ENCODE assay signal across 8 mouse cellular contexts in genomic region chrX:72022750-72023398, GRCm38 (mm10). TPM values are rescaled to one million over a fixed set of nuclear protein-coding genes. Genes with fewer than 3 reads are reported as not detected.
DNase-seq lines count a peak whose midpoint lies in the region; ATAC-seq and TF ChIP-seq lines count a peak whose summit lies in the region.

No protein-coding gene starts in this region.

- 39% methylated on average over 10 of the region's 10 CpGs for WGBS in intestine, embryonic 14.5 days
- WGBS in intestine, embryonic 16.5 days = 42% methylated on average over 10 of the region's 10 CpGs
- 46% methylated on average over 10 of the region's 10 CpGs for WGBS in neural tube, embryonic 11.5 days

- TF ChIP-seq EP300 in ES-Bruce4 (IDR thresholded peaks at IDR 0.05; ENCODE audit: insufficient read depth, low read depth, low read length) = no peak

- peak; percentile 45 for TF ChIP-seq CTCF in ES-Bruce4 (IDR thresholded peaks at IDR 0.05; ENCODE audit: low read depth, low read length)

- H3K27ac ChIP-seq in intestine, embryonic 14.5 days (ENCODE audit: low read depth) = no peak overlapping the region
- H3K27ac ChIP-seq in intestine, embryonic 16.5 days (ENCODE audit: low read length) = no peak overlapping the region
- no peak overlapping the region for H3K27ac ChIP-seq in ES-Bruce4 (ENCODE audit: insufficient read depth, low read length)
- H3K27ac ChIP-seq in neural tube, embryonic 11.5 days (ENCODE audit: low read depth, low read length) = no peak overlapping the region

- H3K9ac ChIP-seq in intestine, embryonic 14.5 days (ENCODE audit: low read length) = no peak overlapping the region
- H3K9ac ChIP-seq in intestine, embryonic 16.5 days (ENCODE audit: low read depth, low read length) = no peak overlapping the region
- no peak overlapping the region for H3K9ac ChIP-seq in ES-Bruce4 (ENCODE audit: low read depth, poor library complexity, severe bottlenecking)
- no peak overlapping the region for H3K9ac ChIP-seq in neural tube, embryonic 11.5 days (ENCODE audit: low read length)

- peak; percentile 54 for DNase-seq in intestine, embryonic 14.5 days (ENCODE audit: low spot score)
- DNase-seq in embryo, embryonic 10 days (ENCODE audit: low spot score) = peak; percentile 11
- peak; percentile 13 to 39 for DNase-seq in kidney, postnatal 4 days
- peak; percentile 56 for DNase-seq in neural tube, embryonic 11.5 days (ENCODE audit: low spot score)
- no peak for DNase-seq in c-Kit-positive CD71-positive TER-119-positive erythroid progenitor cells, embryonic 14.5 days (ENCODE audit: low spot score)
- no peak for DNase-seq in urinary bladder, postnatal 10 days (ENCODE audit: low spot score)

- H3K4me1 ChIP-seq in intestine, embryonic 14.5 days (replicated peaks; ENCODE audit: control insufficient read depth, insufficient read depth, low read length) = no peaks in the 10 kb centered on the region
- H3K4me1 ChIP-seq in intestine, embryonic 16.5 days (ENCODE audit: control insufficient read depth, insufficient read depth, low read length) = no peaks in the 10 kb centered on the region
- H3K4me1 ChIP-seq in ES-Bruce4 (ENCODE audit: control insufficient read depth, insufficient read depth, low read length) = no peaks in the 10 kb centered on the region
- no peaks in the 10 kb centered on the region for H3K4me1 ChIP-seq in neural tube, embryonic 11.5 days (ENCODE audit: control insufficient read depth, insufficient read depth, low read length)

- H3K4me3 ChIP-seq in intestine, embryonic 14.5 days (ENCODE audit: low read depth, low read length) = no peak overlapping the region
- no peak overlapping the region for H3K4me3 ChIP-seq in intestine, embryonic 16.5 days (ENCODE audit: low read length)
- H3K4me3 ChIP-seq in ES-Bruce4 (ENCODE audit: low read depth, low read length) = no peak overlapping the region
- no peak overlapping the region for H3K4me3 ChIP-seq in neural tube, embryonic 11.5 days (ENCODE audit: low read depth, low read length)

- TF ChIP-seq POLR2A in ES-Bruce4 (IDR thresholded peaks at IDR 0.05; ENCODE audit: insufficient read depth, low read length) = no peak

- H3K4me2 ChIP-seq in intestine, embryonic 14.5 days (ENCODE audit: low read length) = no peak overlapping the region
- no peak overlapping the region for H3K4me2 ChIP-seq in intestine, embryonic 16.5 days (ENCODE audit: low read depth, low read length)
- H3K4me2 ChIP-seq in neural tube, embryonic 11.5 days (ENCODE audit: low read depth) = no peak overlapping the region

- H3K36me3 ChIP-seq in intestine, embryonic 14.5 days (ENCODE audit: control insufficient read depth, insufficient read depth, low read length) = no peaks in the 10 kb centered on the region
- H3K36me3 ChIP-seq in intestine, embryonic 16.5 days (ENCODE audit: control insufficient read depth, insufficient read depth, low read length) = no peaks in the 10 kb centered on the region
- no peaks in the 10 kb centered on the region for H3K36me3 ChIP-seq in ES-Bruce4 (ENCODE audit: control insufficient read depth, insufficient read depth, low read length, poor library complexity, severe bottlenecking)
- no peaks in the 10 kb centered on the region for H3K36me3 ChIP-seq in neural tube, embryonic 11.5 days (ENCODE audit: control insufficient read depth, insufficient read depth, low read length)

- no peak for ATAC-seq in intestine, embryonic 14.5 days (replicated peaks; ENCODE audit: low FRiP score, low TSS enrichment, low read depth)
- no peak for ATAC-seq in intestine, embryonic 16.5 days
- no peak for ATAC-seq in neural tube, embryonic 11.5 days (ENCODE audit: insufficient read depth, low FRiP score, low TSS enrichment)

- no peaks in the 10 kb centered on the region for H3K27me3 ChIP-seq in intestine, embryonic 14.5 days (replicated peaks; ENCODE audit: control insufficient read depth, insufficient read depth, low read length)
- no peaks in the 10 kb centered on the region for H3K27me3 ChIP-seq in intestine, embryonic 16.5 days (replicated peaks; ENCODE audit: control insufficient read depth, insufficient read depth, low read length)
- no peaks in the 10 kb centered on the region for H3K27me3 ChIP-seq in ES-Bruce4 (ENCODE audit: control insufficient read depth, insufficient read depth, low read length, poor library complexity, severe bottlenecking)
- H3K27me3 ChIP-seq in neural tube, embryonic 11.5 days (ENCODE audit: control insufficient read depth, insufficient read depth, low read length) = no peaks in the 10 kb centered on the region

- no peaks in the 10 kb centered on the region for H3K9me3 ChIP-seq in intestine, embryonic 14.5 days (ENCODE audit: control insufficient read depth, low read length)
- no peaks in the 10 kb centered on the region for H3K9me3 ChIP-seq in intestine, embryonic 16.5 days (ENCODE audit: control insufficient read depth, low read length)
- H3K9me3 ChIP-seq in ES-Bruce4 (replicated peaks; ENCODE audit: control insufficient read depth, insufficient read depth, low read length, poor library complexity, severe bottlenecking) = no peaks in the 10 kb centered on the region
- H3K9me3 ChIP-seq in neural tube, embryonic 11.5 days (ENCODE audit: control insufficient read depth, low read length) = no peaks in the 10 kb centered on the region

RNA-seq across cellular contexts. Expression of gene Cnga2, which starts 31.2 kb away (rescaled TPM):
- 0.09 and 0.12 TPM in 2 replicates for polyA plus RNA-seq in intestine, embryonic 14.5 days (2014; fragmentation: Nextera tagmentation; extraction: Ambion mirVana)
- polyA plus RNA-seq in intestine, embryonic 16.5 days (2015; fragmentation: Nextera tagmentation; extraction: Ambion mirVana) = 0.04 TPM in 1 of 2 replicates, not detected in the other
- not detected in 2 replicates for polyA plus RNA-seq in ES-Bruce4 (2011; ENCODE audit: insufficient read depth, insufficient read length, low read depth, missing spikeins)
- polyA plus RNA-seq in neural tube, embryonic 11.5 days (2014; fragmentation: Nextera tagmentation; extraction: Ambion mirVana) = 0.09 TPM in 1 of 2 replicates, not detected in the other

RNA-seq across cellular contexts. Expression of gene Fate1, which starts 50.1 kb away (rescaled TPM):
- polyA plus RNA-seq in intestine, embryonic 14.5 days (2014; fragmentation: Nextera tagmentation; extraction: Ambion mirVana) = not detected in 2 replicates
- polyA plus RNA-seq in intestine, embryonic 16.5 days (2015; fragmentation: Nextera tagmentation; extraction: Ambion mirVana) = 0.31 TPM in 1 of 2 replicates, not detected in the other
- polyA plus RNA-seq in ES-Bruce4 (2011; ENCODE audit: insufficient read depth, insufficient read length, low read depth, missing spikeins) = not detected in 2 replicates
- not detected in 2 replicates for polyA plus RNA-seq in neural tube, embryonic 11.5 days (2014; fragmentation: Nextera tagmentation; extraction: Ambion mirVana)

Comparison
In these comparisons a context has a peak if more than half of its experiments do, and no peak if none do; other contexts are left out.
1. DNase-seq: peak in intestine, embryonic 14.5 days (single experiment), embryo, embryonic 10 days (single experiment), kidney, postnatal 4 days (2 of 2) and neural tube, embryonic 11.5 days (single experiment); none in c-Kit-positive CD71-positive TER-119-positive erythroid progenitor cells, embryonic 14.5 days (single experiment) and urinary bladder, postnatal 10 days (single experiment).